Mouse (Mus musculus) brain, embryonic 14.5 days (tissue): ENCODE measurements around the gene Bclaf3.

Source experiments
- CTCF ChIP-seq: fragments of 200-500 bp; IDR thresholded peaks from 2 replicates; pipeline ENCODE4 v1.5.1; 2012; ENCODE audit warnings: inconsistent platforms, mild to moderate bottlenecking, moderate library complexity, borderline replicate concordance; ENCODE audit not compliant: insufficient read depth, insufficient read length; ENCODE audit errors: extremely low read depth
- POLR2A ChIP-seq: fragments of 200-500 bp; IDR thresholded peaks from 2 replicates; pipeline ENCODE4 v1.6.1; 2012; ENCODE audit warnings: mild to moderate bottlenecking, inconsistent platforms, borderline replicate concordance; ENCODE audit not compliant: poor library complexity, insufficient read depth, insufficient read length, severe bottlenecking; ENCODE audit errors: extremely low read depth

DNA sequence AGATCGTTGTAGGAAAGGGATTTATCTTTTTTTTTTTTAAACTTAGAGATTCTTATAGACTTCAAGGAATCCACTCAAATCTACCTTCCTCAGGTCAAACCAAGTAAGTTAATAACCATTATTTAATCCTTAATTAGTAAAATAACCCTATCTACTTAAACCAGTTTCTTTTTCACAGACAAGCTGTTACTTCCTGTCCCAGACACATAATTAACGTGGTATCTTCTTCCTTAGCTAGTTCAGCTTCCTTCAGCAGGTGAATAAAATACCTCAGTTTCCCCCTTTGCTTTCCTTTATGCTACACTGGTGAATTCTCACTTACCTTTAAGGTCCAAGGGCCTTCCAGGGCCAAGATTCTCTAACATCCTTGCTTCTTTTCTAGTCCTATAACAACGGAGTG, 4.7 kb upstream of the Bclaf3 start:
- no peak for TF ChIP-seq CTCF
- no peak for TF ChIP-seq POLR2A
